Mouse (Mus musculus): Measurements from ENCODE around the gene Arhgef3.
A peak's percentile ranks its signal among the peaks of the same experiment; 100 is the strongest.

DNA sequence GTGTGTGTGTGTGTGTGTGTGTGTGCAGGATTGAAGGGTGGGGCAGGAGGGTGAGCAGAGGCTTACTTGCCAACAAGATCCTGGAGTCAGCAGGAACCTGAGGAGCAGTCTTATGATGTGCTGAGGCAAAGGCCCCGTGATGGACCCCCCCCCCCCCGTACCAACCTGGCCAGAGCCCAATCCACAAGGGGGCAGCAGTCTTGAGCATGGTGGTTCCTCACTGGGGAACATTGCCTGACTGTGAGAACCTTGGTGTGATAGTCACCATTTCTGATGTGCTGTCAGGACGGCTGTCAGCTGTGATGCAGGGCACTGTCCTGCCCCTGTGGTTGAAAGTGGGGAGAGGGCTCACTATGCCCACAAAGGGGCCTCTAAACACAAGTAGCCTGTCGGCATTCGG lies 138.7 kb downstream of the Arhgef3 start:
- peak; percentile 57; the same call in 1 of the 2 replicates for TF ChIP-seq CTCF (IDR thresholded peaks at IDR 0.05; ENCODE audit: borderline replicate concordance, control insufficient read depth, extremely low read depth, insufficient read depth, low read length, poor library complexity)
- TF ChIP-seq POLR2A (IDR thresholded peaks at IDR 0.05; ENCODE audit: control insufficient read depth, extremely low read depth, insufficient read depth, low read length, poor library complexity): no peak

All from thymus, adult 2 months (tissue).